Mouse (Mus musculus): ENCODE data around the gene Glis1. TPM values are rescaled to one million over a fixed set of nuclear protein-coding genes. Genes with fewer than 3 reads are reported as not detected.

The Glis1 gene
- polyA plus RNA-seq, 1 experiment from 2014 or later, result 0.18 TPM

GRCm38 (mm10) chr4:107668514-107668913 is 234.1 kb downstream of the Glis1 start:
- Histone ChIP-seq H3K27me3 (ENCODE audit: insufficient read depth, low read length) (peaks cover 10% of the 10 kb centered on the region), H3K36me3 (replicated peaks; ENCODE audit: insufficient read depth, low read length) (no peaks in the 10 kb centered on the region), H3K9ac (replicated peaks) (no peak overlapping the region), H3K27ac (ENCODE audit: low read depth) (no peak overlapping the region), H3K4me1 (ENCODE audit: insufficient read depth) (no peaks in the 10 kb centered on the region), H3K4me3 (ENCODE audit: low read depth, low read length) (no peak overlapping the region), H3K9me3 (ENCODE audit: low read length) (no peaks in the 10 kb centered on the region), H3K4me2 (ENCODE audit: low read depth, low read length) (no peak overlapping the region)
- DNase-seq (no peak), ATAC-seq (no peak)
- WGBS (ENCODE audit: insufficient replicate concordance), result 81% methylated on average over 2 of the region's 2 CpGs
- no peak for TF ChIP-seq EP300 (IDR thresholded peaks at IDR 0.05; ENCODE audit: low read depth)
- TF ChIP-seq CTCF (IDR thresholded peaks at IDR 0.05; ENCODE audit: low read depth), result no peak

GRCm38 (mm10) chr4:107670731-107671130 is 236.3 kb downstream of the Glis1 start:
- Histone ChIP-seq H3K9ac (replicated peaks) (no peak overlapping the region), H3K4me3 (ENCODE audit: low read depth, low read length) (no peak overlapping the region), H3K4me1 (ENCODE audit: insufficient read depth) (0 out of 2 replicates have a peak, but pooled peaks cover 2% of the 10 kb centered on the region), H3K27ac (ENCODE audit: low read depth) (no peak overlapping the region), H3K36me3 (replicated peaks; ENCODE audit: insufficient read depth, low read length) (no peaks in the 10 kb centered on the region), H3K27me3 (ENCODE audit: insufficient read depth, low read length) (peaks cover 13% of the 10 kb centered on the region), H3K4me2 (ENCODE audit: low read depth, low read length) (no peak overlapping the region), H3K9me3 (ENCODE audit: low read length) (no peaks in the 10 kb centered on the region)
- no peak for TF ChIP-seq EP300 (IDR thresholded peaks at IDR 0.05; ENCODE audit: low read depth)
- TF ChIP-seq CTCF (IDR thresholded peaks at IDR 0.05; ENCODE audit: low read depth), result no peak
- ATAC-seq (no peak), DNase-seq (no peak)
- 77% methylated on average over 5 of the region's 5 CpGs for WGBS (ENCODE audit: insufficient replicate concordance)

GRCm38 (mm10) chr4:107673638-107674321 is 239.4 kb downstream of the Glis1 start:
- H3K9me3 ChIP-seq (ENCODE audit: low read length), result no peaks in the 10 kb centered on the region
- 0 out of 2 replicates have a peak, but pooled peaks cover 2% of the 10 kb centered on the region for H3K4me1 ChIP-seq (ENCODE audit: insufficient read depth)
- no peak overlapping the region for H3K27ac ChIP-seq (ENCODE audit: low read depth)
- H3K4me2 ChIP-seq (ENCODE audit: low read depth, low read length), result no peak overlapping the region
- peak; percentile 65 for TF ChIP-seq CTCF (IDR thresholded peaks at IDR 0.05; ENCODE audit: low read depth)
- TF ChIP-seq EP300 (IDR thresholded peaks at IDR 0.05; ENCODE audit: low read depth), result no peak
- peaks cover 13% of the 10 kb centered on the region for H3K27me3 ChIP-seq (ENCODE audit: insufficient read depth, low read length)
- ATAC-seq, result peak; percentile 62
- WGBS (ENCODE audit: insufficient replicate concordance), result 23% methylated on average over 23 of the region's 23 CpGs
- H3K9ac ChIP-seq (replicated peaks), result no peak overlapping the region
- H3K36me3 ChIP-seq (replicated peaks; ENCODE audit: insufficient read depth, low read length), result no peaks in the 10 kb centered on the region
- DNase-seq, result peak; percentile 84
- H3K4me3 ChIP-seq (ENCODE audit: low read depth, low read length), result no peak overlapping the region

- H3K4me1 ChIP-seq (ENCODE audit: insufficient read depth), result 0 out of 2 replicates have a peak, but pooled peaks cover 2% of the 10 kb centered on the region
- no peaks in the 10 kb centered on the region for H3K36me3 ChIP-seq (replicated peaks; ENCODE audit: insufficient read depth, low read length)
- no peak overlapping the region for H3K9ac ChIP-seq (replicated peaks)
- TF ChIP-seq CTCF (IDR thresholded peaks at IDR 0.05; ENCODE audit: low read depth) (no peak), EP300 (IDR thresholded peaks at IDR 0.05; ENCODE audit: low read depth) (no peak)
- no peak overlapping the region for H3K27ac ChIP-seq (ENCODE audit: low read depth)
- H3K9me3 ChIP-seq (ENCODE audit: low read length), result no peaks in the 10 kb centered on the region
- H3K27me3 ChIP-seq (ENCODE audit: insufficient read depth, low read length), result peaks cover 13% of the 10 kb centered on the region
- no peak; the same call in 1 of the 2 replicates for ATAC-seq
- H3K4me3 ChIP-seq (ENCODE audit: low read depth, low read length), result no peak overlapping the region
- 27% methylated on average over 5 of the region's 5 CpGs for WGBS (ENCODE audit: insufficient replicate concordance)
- H3K4me2 ChIP-seq (ENCODE audit: low read depth, low read length), result no peak overlapping the region
- no peak for DNase-seq
Observed at GRCm38 (mm10) chr4:107674322-107674644, 239.9 kb downstream of the Glis1 start.

- peaks cover 13% of the 10 kb centered on the region for H3K27me3 ChIP-seq (ENCODE audit: insufficient read depth, low read length)
- H3K9ac ChIP-seq (replicated peaks), result no peak overlapping the region
- no peak for ATAC-seq
- no peak for DNase-seq
- no peak overlapping the region for H3K27ac ChIP-seq (ENCODE audit: low read depth)
- H3K36me3 ChIP-seq (replicated peaks; ENCODE audit: insufficient read depth, low read length), result no peaks in the 10 kb centered on the region
- no peak overlapping the region for H3K4me3 ChIP-seq (ENCODE audit: low read depth, low read length)
- no peak overlapping the region for H3K4me2 ChIP-seq (ENCODE audit: low read depth, low read length)
- 0 out of 2 replicates have a peak, but pooled peaks cover 2% of the 10 kb centered on the region for H3K4me1 ChIP-seq (ENCODE audit: insufficient read depth)
- 51% methylated on average over 10 of the region's 10 CpGs for WGBS (ENCODE audit: insufficient replicate concordance)
- no peaks in the 10 kb centered on the region for H3K9me3 ChIP-seq (ENCODE audit: low read length)
- no peak for TF ChIP-seq EP300 (IDR thresholded peaks at IDR 0.05; ENCODE audit: low read depth)
- TF ChIP-seq CTCF (IDR thresholded peaks at IDR 0.05; ENCODE audit: low read depth), result no peak
Observed at GRCm38 (mm10) chr4:107675645-107676044, 241.3 kb downstream of the Glis1 start.

- H3K27me3 ChIP-seq (ENCODE audit: insufficient read depth, low read length), result no peaks in the 10 kb centered on the region
Observed at GRCm38 (mm10) chr4:107680311-107681098, 246.1 kb downstream of the Glis1 start.

More at GRCm38 (mm10) chr4:107680311-107681098, 246.1 kb downstream of the Glis1 start:
- no peak overlapping the region for H3K27ac ChIP-seq (ENCODE audit: low read depth)
- TF ChIP-seq EP300 (IDR thresholded peaks at IDR 0.05; ENCODE audit: low read depth) (no peak), CTCF (IDR thresholded peaks at IDR 0.05; ENCODE audit: low read depth) (no peak)
- ATAC-seq (no peak), DNase-seq (no peak)
- H3K4me3 ChIP-seq (ENCODE audit: low read depth, low read length), result no peak overlapping the region
- 59% methylated on average over 15 of the region's 15 CpGs for whole genome bisulfite sequencing (ENCODE audit: insufficient replicate concordance)
- H3K36me3 ChIP-seq (replicated peaks; ENCODE audit: insufficient read depth, low read length), result no peaks in the 10 kb centered on the region
- H3K9me3 ChIP-seq (ENCODE audit: low read length), result no peaks in the 10 kb centered on the region
- no peaks in the 10 kb centered on the region for H3K4me1 ChIP-seq (ENCODE audit: insufficient read depth)
- no peak overlapping the region for H3K9ac ChIP-seq (replicated peaks)
- no peak overlapping the region for H3K4me2 ChIP-seq (ENCODE audit: low read depth, low read length)
